Mouse (Mus musculus) heart, postnatal 36 days (tissue): ENCODE results near the gene Vmac. TPM values are rescaled to one million over a fixed set of nuclear protein-coding genes. Genes with fewer than 3 reads are reported as not detected.

Experiments
- DNase-seq, 2 experiments: peaks; one replicate each; pipeline ENCODE4 v3.0.0; 2021 to 2022
- intact Hi-C: fragments of 180-260 bp; cut with DNase I; formaldehyde crosslinking; loops from one replicate; pipeline ENCODE4 v1.15.1; 2025
- total RNA-seq, 2 experiments: library from RNA; stranded (reverse); gene quantifications; 2 replicates each; pipeline ENCODE4 v1.2.3; 2021

Gene Vmac
- total RNA-seq: 1 to 10 TPM; 3.1 to 4.9 TPM

GRCm38 (mm10) chr17:56717363-56718058 is at the start of gene Vmac, which contains the start of gene Ndufa11:
TSS of gene Vmac (minus strand) at chr17:56718022.
TSS of gene Ndufa11 (plus strand) at chr17:56717767.
- intact Hi-C loops: loop anchor here (1.0 to 5.0 kb wide), 4 partner anchors 39 to 130 kb away; partner anchors contain the start of genes Catsperd, Lonp1 and Rpl36
- peak; percentile 94 to 95 for DNase-seq

GRCm38 (mm10) chr17:56766631-56767405 is 49.0 kb upstream of the Vmac start:
- intact Hi-C loops: no loop called here
- DNase-seq: no peak

- DNase-seq: no peak
- intact Hi-C loops: no loop called here
These were observed 47.6 kb upstream of the Vmac start for GRCm38 (mm10) chr17:56765431-56765830.

DNA sequence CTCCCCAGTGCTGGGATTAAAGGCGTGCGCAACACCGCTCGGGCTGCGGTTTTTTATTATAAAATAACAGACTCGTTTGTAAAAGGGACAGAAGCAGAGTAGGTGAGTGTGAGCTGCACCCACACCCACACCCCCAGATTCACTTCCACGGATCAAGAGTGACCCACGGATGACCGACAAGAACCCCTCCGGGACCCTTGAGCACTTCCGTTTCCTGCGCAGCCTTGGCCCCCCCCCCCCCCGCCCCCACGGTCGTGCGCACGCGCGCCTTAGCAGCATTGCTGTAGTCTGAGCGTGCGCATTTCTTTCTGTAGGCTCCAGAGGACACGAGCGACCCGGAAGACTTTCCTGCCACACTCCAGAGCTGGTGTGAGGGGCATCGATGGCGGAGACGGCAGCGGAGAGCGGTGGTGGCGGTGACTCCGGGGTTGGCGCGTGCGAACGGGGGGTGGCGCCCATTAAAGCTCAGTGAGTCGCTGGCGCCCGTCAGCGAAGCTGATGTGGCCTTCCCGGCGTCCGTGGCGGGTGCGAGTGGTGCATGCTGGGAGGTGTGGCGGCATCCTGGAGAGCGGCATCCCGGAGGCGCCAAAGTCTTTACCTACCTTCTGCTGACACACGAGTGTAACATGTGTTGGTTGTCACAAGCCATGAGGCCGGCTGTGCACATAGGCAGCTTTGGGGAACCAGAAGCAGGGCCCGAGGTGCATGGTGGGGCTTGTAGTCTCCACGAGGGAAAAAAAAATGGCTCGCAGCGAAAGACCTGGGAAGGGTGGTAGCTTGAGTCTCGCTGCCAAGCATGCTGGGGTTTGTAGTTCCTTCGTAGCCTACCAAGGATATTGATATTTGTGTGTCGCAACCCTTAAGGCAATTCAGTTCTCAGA is 46.9 kb upstream of the Vmac start, which contains the start of gene Dus3l:
Gene Dus3l, plus strand, starts transcription at position 284 of the 881 bp plus-strand sequence.
- DNase-seq: peak; percentile 87 to 97
- intact Hi-C loops: loop anchor here (5.0 kb wide), 1 partner anchor 152 kb away; the partner anchor contains the start of gene Rpl36

DNA sequence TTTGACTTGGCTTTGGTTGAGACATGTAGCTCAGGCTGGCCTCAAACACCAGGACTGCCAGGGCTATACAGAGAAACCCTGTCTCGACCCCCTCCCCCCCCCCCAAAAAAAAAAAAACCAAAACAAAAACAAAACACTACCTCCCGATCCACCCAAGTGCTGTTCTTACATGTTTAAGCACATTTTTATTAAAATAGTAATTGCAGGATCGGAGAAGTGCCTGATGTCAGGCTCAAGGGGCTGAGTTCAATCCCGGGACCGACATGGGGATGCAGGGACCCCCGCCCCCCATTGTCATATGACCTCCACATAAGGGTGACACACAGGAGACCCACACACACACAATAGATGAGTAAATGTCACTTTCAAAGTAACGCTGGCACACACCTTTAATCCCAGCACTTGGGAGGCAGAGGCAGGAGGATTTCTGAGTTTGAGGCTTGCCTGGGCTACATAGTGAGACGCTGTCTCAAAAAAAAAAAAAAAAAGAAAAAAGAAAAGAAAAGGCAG is 46.0 kb upstream of the Vmac start:
- intact Hi-C loops: loop anchor here (5.0 kb wide), 1 partner anchor 151 kb away; the partner anchor contains the start of gene Rpl36

DNA sequence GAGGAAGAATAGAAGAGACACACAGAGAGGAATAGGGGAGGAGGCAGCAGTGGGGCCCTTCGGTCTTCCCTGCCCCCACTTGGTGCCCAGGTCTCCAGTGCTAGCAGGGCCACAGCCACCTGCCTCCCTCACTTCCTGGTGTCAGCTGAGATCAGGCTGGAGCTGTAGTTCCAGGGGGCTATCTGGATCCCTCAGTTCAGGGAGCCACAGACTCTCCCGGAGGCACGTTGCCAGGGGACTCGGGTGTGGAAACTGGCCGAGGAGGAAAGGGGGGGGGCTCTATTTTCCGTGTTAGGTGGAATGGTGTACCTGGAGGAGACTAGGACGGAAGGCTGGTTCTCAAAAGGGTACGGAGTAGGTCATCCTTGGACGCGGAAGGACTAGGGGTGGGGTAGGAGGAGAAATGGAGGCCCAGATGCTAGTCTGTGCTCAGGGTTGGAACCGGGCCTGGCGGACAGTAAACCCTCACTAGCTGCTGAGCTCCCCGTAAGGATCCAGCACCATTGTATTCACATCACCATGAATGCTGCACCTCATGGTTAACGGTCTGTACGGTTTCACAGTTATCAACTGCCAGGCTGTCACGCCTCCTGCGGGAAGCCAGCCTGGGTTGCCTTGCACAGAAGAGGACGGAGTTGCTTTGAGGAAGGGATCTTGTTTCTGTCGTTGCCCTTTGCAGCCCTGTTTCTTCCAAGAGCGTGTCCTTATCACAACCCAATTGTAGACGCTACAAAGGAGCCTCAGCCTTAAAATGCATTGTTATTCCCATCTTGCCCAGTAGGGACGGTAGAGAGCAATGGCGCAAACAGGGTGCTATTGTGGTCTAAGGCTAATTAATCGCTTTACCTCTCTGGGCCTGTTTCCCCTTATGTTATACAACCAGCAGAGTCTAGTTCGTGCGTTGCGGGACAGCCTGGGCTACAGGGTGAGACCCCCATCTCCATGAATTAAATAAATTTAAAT is 45.2 kb upstream of the Vmac start:
- intact Hi-C loops: loop anchor here (5.0 kb wide), 1 partner anchor 151 kb away; the partner anchor contains the start of gene Rpl36
- DNase-seq: peak; percentile 47 to 62

More for the DNA sequence above, 46.0 kb upstream of the Vmac start:
- DNase-seq: no peak

DNA sequence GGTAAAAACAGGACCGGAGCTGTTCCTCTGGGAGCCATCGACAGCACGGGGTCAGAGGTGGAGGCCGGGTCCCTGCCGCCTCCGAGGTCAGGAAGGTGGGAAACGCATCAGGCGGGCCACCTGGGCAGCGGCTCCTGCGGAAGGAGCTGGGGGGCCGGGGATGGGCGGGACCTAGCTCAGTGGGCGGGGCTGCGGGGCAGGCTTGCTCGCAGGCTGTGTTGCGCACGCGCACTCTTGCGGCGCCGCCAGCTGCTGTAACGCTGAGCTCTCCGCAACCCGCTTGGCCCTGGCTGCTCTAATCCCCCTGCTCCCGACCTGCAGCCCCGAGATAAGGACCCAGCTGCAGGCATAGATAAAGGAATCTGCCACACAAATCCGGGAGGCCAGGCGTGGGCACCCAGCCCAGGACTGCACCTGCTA is 44.2 kb upstream of the Vmac start:
- intact Hi-C loops: loop anchor here (5.0 kb wide), 1 partner anchor 150 kb away; the partner anchor contains the start of gene Rpl36
- peak; percentile 87 for DNase-seq

GRCm38 (mm10) chr17:56761077-56761476 is 43.3 kb upstream of the Vmac start:
- intact Hi-C loops: loop anchor here (5.0 kb wide), 1 partner anchor 149 kb away; the partner anchor contains the start of gene Rpl36
- DNase-seq: no peak

- no peak for DNase-seq
- intact Hi-C loops: loop anchor here (5.0 kb wide), 1 partner anchor 82 kb away; no protein-coding TSS in a partner anchor
These were observed 41.4 kb upstream of the Vmac start for GRCm38 (mm10) chr17:56759261-56759660.

GRCm38 (mm10) chr17:56758132-56758531 is 40.3 kb upstream of the Vmac start:
- intact Hi-C loops: loop anchor here (5.0 kb wide), 1 partner anchor 81 kb away; no protein-coding TSS in a partner anchor

DNA sequence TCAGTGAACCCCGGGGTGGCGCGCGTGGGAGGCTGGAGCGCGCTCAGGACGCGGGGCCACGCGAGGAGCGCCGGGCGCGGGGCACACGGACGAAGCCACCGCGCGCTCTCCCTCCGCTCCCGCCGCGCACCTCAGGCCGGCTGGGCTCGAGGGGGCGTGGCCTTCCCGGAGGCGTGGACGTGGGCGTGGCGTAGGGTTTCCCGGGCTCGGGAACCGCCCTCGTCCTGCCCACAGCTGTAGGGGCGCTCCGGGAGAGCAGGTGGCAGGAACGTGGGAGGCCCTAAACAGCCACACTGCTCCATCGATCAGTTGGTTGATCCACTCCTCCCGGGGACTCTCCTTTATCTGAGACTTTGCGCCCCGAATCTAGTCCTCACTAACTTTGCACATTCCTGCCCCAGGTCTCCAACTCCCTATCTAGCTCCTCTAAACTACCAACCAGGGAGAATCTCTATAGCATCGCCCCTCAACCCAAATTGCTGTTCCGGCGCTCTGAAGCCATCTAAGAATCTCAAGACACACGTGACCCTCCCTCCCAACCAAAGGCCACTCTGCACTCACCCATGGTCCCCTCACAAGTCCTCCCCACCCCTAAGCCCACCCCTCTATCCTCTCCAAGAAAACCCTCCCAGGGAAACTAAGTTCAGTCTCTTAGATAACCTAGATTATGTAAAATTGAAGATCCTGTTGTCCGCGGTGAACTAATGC is 39.7 kb upstream of the Vmac start, which contains the start of gene Nrtn:
Gene Nrtn, minus strand, starts transcription at position 115 of the 708 bp plus-strand sequence.
- intact Hi-C loops: loop anchor here (5.0 kb wide), 1 partner anchor 80 kb away; no protein-coding TSS in a partner anchor
- peak; percentile 83 to 86 for DNase-seq

More at GRCm38 (mm10) chr17:56758132-56758531, 40.3 kb upstream of the Vmac start:
- peak; percentile 43 to 66 for DNase-seq

DNA sequence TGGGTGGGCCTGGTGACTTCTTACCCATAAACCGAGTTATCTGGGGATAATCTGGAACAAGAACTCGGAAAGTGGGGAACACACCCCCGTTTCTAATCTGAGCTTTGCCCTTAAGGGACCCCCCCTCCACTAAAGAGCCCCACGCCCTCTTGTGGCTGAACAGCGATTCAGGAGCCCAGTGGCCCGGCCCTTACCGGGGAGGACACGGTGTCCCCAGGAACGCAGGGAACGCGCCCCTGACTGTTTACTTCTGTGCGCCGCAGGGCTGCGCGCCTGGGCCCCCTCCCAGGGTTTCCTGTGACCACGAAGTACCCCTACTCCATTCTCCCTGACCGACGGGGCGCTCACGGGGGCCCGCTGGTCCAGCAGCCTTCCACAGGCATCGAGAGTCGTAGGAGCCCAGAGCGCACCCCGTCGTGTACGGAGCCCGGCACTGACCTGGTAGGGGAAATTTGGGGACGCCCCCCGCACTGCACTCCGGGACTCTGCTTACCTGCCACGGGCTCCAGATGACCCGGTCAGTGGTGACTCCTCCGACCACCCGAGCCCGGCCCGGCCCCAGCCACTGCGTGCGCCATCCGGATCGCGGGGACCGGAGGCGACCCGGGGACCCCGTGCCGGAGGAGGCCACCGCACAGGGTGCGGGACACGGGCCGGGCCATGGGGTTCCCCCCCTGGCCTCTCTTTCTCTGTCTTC is 39.0 kb upstream of the Vmac start:
- DNase-seq: peak; percentile 35 to 52
- intact Hi-C loops: loop anchor here (1.0 to 5.0 kb wide), 2 partner anchors 39 to 80 kb away; partner anchors contain the start of gene Vmac

GRCm38 (mm10) chr17:56754271-56755185 is 36.7 kb upstream of the Vmac start:
- intact Hi-C loops: loop anchor here (5.0 kb wide), 1 partner anchor 77 kb away; no protein-coding TSS in a partner anchor
- no peak for DNase-seq

- intact Hi-C loops: no loop called here
- no peak for DNase-seq
These were observed 35.6 kb upstream of the Vmac start for GRCm38 (mm10) chr17:56753452-56753851.

- DNase-seq: no peak
- intact Hi-C loops: no loop called here
These were observed 33.7 kb upstream of the Vmac start for GRCm38 (mm10) chr17:56751404-56752072.
